Mouse (Mus musculus): Measurements from ENCODE around the gene Crip3. TPM values are rescaled to one million over a fixed set of nuclear protein-coding genes. Genes with fewer than 3 reads are reported as not detected.
A peak's percentile ranks its signal among the peaks of the same experiment; 100 is the strongest.

Gene Crip3
- not detected in 2 replicates for polyA plus RNA-seq (2015; fragmentation: Nextera tagmentation; extraction: Ambion mirVana)

GRCm38 (mm10) chr17:46428761-46429414 lies at the start of gene Crip3:
Crip3 (plus strand) TSS chr17:46428926.
- WGBS (ENCODE audit: insufficient replicate concordance), result 17% methylated on average over 18 of the region's 18 CpGs
- ATAC-seq (ENCODE audit: low read depth) (no peak), DNase-seq (no peak)
- H3K9ac ChIP-seq, result no peak within 1 kb of the TSS
- H3K27me3 ChIP-seq, result peaks cover 36% of the 10 kb centered on the region
- no peak within 1 kb of the TSS for H3K4me3 ChIP-seq (replicated peaks)
- peak within 1 kb of the TSS; percentile 38; the same call in 1 of the 2 replicates for H3K4me2 ChIP-seq
- no peaks in the 10 kb centered on the region for H3K36me3 ChIP-seq
- H3K27ac ChIP-seq, result no peak within 1 kb of the TSS
- H3K9me3 ChIP-seq (replicated peaks), result no peaks in the 10 kb centered on the region
- peaks cover 7% of the 10 kb centered on the region for H3K4me1 ChIP-seq (replicated peaks)

- peak; percentile 98 for ATAC-seq (ENCODE audit: low read depth)
- Histone ChIP-seq H3K4me2 (peak within 1 kb of the TSS; percentile 98), H3K27me3 (peaks cover 18% of the 10 kb centered on the region), H3K27ac (peak within 1 kb of the TSS; percentile 69), H3K9me3 (replicated peaks) (no peaks in the 10 kb centered on the region), H3K4me1 (replicated peaks) (peaks cover 27% of the 10 kb centered on the region), H3K36me3 (0 out of 2 replicates have a peak, but pooled peaks cover 6% of the 10 kb centered on the region), H3K4me3 (replicated peaks) (peak within 1 kb of the TSS; percentile 85), H3K9ac (peak within 1 kb of the TSS; percentile 91)
- WGBS (ENCODE audit: insufficient replicate concordance), result 1% methylated on average over 86 of the region's 105 CpGs
- DNase-seq, result peak; percentile 95
Measured at GRCm38 (mm10) chr17:46383294-46384060, 45.2 kb upstream of the Crip3 start, which contains the start of gene Zfp318. Zfp318 (plus strand) TSS chr17:46383731.

GRCm38 (mm10) chr17:46384061-46384801 lies 44.5 kb upstream of the Crip3 start:
- under 1% methylated on average over 70 of the region's 70 CpGs for WGBS (ENCODE audit: insufficient replicate concordance)
- ATAC-seq (ENCODE audit: low read depth) (no peak), DNase-seq (peak; percentile 9)
- Histone ChIP-seq H3K9ac (peak overlapping the region; percentile 91), H3K9me3 (replicated peaks) (no peaks in the 10 kb centered on the region), H3K27me3 (peaks cover 18% of the 10 kb centered on the region), H3K4me3 (replicated peaks) (peak overlapping the region; percentile 85), H3K36me3 (0 out of 2 replicates have a peak, but pooled peaks cover 9% of the 10 kb centered on the region), H3K27ac (peak overlapping the region; percentile 69), H3K4me1 (replicated peaks) (peaks cover 27% of the 10 kb centered on the region), H3K4me2 (peak overlapping the region; percentile 98)

GRCm38 (mm10) chr17:46388200-46388599 lies 40.5 kb upstream of the Crip3 start:
- Histone ChIP-seq H3K36me3 (peaks cover 18% of the 10 kb centered on the region; the same call in 1 of the 2 replicates), H3K27me3 (peaks cover 18% of the 10 kb centered on the region), H3K4me3 (replicated peaks) (no peak overlapping the region), H3K4me2 (no peak overlapping the region), H3K9me3 (replicated peaks) (no peaks in the 10 kb centered on the region), H3K4me1 (replicated peaks) (peaks cover 19% of the 10 kb centered on the region), H3K9ac (no peak overlapping the region), H3K27ac (no peak overlapping the region)
- ATAC-seq (ENCODE audit: low read depth) (no peak), DNase-seq (no peak)
- WGBS (ENCODE audit: insufficient replicate concordance), result 39% methylated on average over 3 of the region's 3 CpGs

- 49% methylated on average over 2 of the region's 2 CpGs for WGBS (ENCODE audit: insufficient replicate concordance)
- H3K4me3 ChIP-seq (replicated peaks), result no peak overlapping the region
- H3K36me3 ChIP-seq, result peaks cover 26% of the 10 kb centered on the region; the same call in 1 of the 2 replicates
- ATAC-seq (ENCODE audit: low read depth) (no peak), DNase-seq (peak; percentile 22)
- H3K9me3 ChIP-seq (replicated peaks), result no peaks in the 10 kb centered on the region
- 0 out of 2 replicates have a peak, but pooled peaks cover 3% of the 10 kb centered on the region for H3K4me1 ChIP-seq (replicated peaks)
- no peak overlapping the region for H3K4me2 ChIP-seq
- no peak overlapping the region for H3K9ac ChIP-seq
- H3K27me3 ChIP-seq, result no peaks in the 10 kb centered on the region
- no peak overlapping the region for H3K27ac ChIP-seq
Measured at GRCm38 (mm10) chr17:46393012-46393411, 35.7 kb upstream of the Crip3 start.

GRCm38 (mm10) chr17:46394631-46395030 lies 34.1 kb upstream of the Crip3 start:
- Histone ChIP-seq H3K4me1 (replicated peaks) (no peaks in the 10 kb centered on the region), H3K4me3 (replicated peaks) (no peak overlapping the region), H3K27me3 (no peaks in the 10 kb centered on the region), H3K36me3 (peaks cover 27% of the 10 kb centered on the region), H3K9me3 (replicated peaks) (no peaks in the 10 kb centered on the region), H3K4me2 (no peak overlapping the region), H3K9ac (no peak overlapping the region), H3K27ac (no peak overlapping the region)
- DNase-seq, result no peak
- ATAC-seq (ENCODE audit: low read depth), result no peak
- WGBS (ENCODE audit: insufficient replicate concordance), result 80% methylated on average over 1 of the region's 1 CpGs

GRCm38 (mm10) chr17:46408478-46408877 lies 20.2 kb upstream of the Crip3 start:
- Histone ChIP-seq H3K36me3 (peaks cover 38% of the 10 kb centered on the region; the same call in 1 of the 2 replicates), H3K9me3 (replicated peaks) (no peaks in the 10 kb centered on the region), H3K27me3 (no peaks in the 10 kb centered on the region), H3K4me1 (replicated peaks) (no peaks in the 10 kb centered on the region), H3K4me3 (replicated peaks) (no peak overlapping the region), H3K4me2 (no peak overlapping the region), H3K9ac (no peak overlapping the region), H3K27ac (no peak overlapping the region)
- no peak for DNase-seq
- 42% methylated on average over 3 of the region's 3 CpGs for WGBS (ENCODE audit: insufficient replicate concordance)
- ATAC-seq (ENCODE audit: low read depth), result no peak

- Histone ChIP-seq H3K4me2 (no peak overlapping the region), H3K36me3 (peaks cover 4% of the 10 kb centered on the region; the same call in 1 of the 2 replicates), H3K4me1 (replicated peaks) (no peaks in the 10 kb centered on the region), H3K27ac (no peak overlapping the region), H3K27me3 (no peaks in the 10 kb centered on the region), H3K9ac (no peak overlapping the region), H3K9me3 (replicated peaks) (no peaks in the 10 kb centered on the region), H3K4me3 (replicated peaks) (no peak overlapping the region)
- DNase-seq (no peak), ATAC-seq (ENCODE audit: low read depth) (no peak)
- WGBS (ENCODE audit: insufficient replicate concordance), result 75% methylated on average over 5 of the region's 5 CpGs
Measured at GRCm38 (mm10) chr17:46418628-46419027, 10.1 kb upstream of the Crip3 start.

GRCm38 (mm10) chr17:46419717-46420116 lies 9.0 kb upstream of the Crip3 start:
- Histone ChIP-seq H3K27ac (no peak overlapping the region), H3K27me3 (no peaks in the 10 kb centered on the region)

GRCm38 (mm10) chr17:46426496-46426895 lies 2.2 kb upstream of the Crip3 start:
- no peaks in the 10 kb centered on the region for H3K9me3 ChIP-seq (replicated peaks)
- no peak overlapping the region for H3K4me3 ChIP-seq (replicated peaks)
- H3K27ac ChIP-seq, result no peak overlapping the region
- DNase-seq (no peak), ATAC-seq (ENCODE audit: low read depth) (no peak)
- H3K9ac ChIP-seq, result no peak overlapping the region
- H3K27me3 ChIP-seq, result peaks cover 22% of the 10 kb centered on the region
- H3K4me1 ChIP-seq (replicated peaks), result peaks cover 3% of the 10 kb centered on the region; the same call in 1 of the 2 replicates
- no peaks in the 10 kb centered on the region for H3K36me3 ChIP-seq
- no peak overlapping the region for H3K4me2 ChIP-seq

More at GRCm38 (mm10) chr17:46419717-46420116, 9.0 kb upstream of the Crip3 start:
- Histone ChIP-seq H3K4me2 (no peak overlapping the region), H3K36me3 (no peaks in the 10 kb centered on the region), H3K9ac (no peak overlapping the region), H3K9me3 (replicated peaks) (no peaks in the 10 kb centered on the region), H3K4me1 (replicated peaks) (no peaks in the 10 kb centered on the region), H3K4me3 (replicated peaks) (no peak overlapping the region)
- DNase-seq, result no peak
- ATAC-seq (ENCODE audit: low read depth), result no peak

GRCm38 (mm10) chr17:46433627-46434026 lies 4.9 kb downstream of the Crip3 start:
- Histone ChIP-seq H3K9me3 (replicated peaks) (no peaks in the 10 kb centered on the region), H3K4me1 (replicated peaks) (peaks cover 8% of the 10 kb centered on the region), H3K27me3 (peaks cover 66% of the 10 kb centered on the region), H3K4me3 (replicated peaks) (no peak overlapping the region; the same call in 1 of the 2 replicates), H3K4me2 (peak overlapping the region; percentile 41), H3K9ac (no peak overlapping the region), H3K36me3 (no peaks in the 10 kb centered on the region), H3K27ac (no peak overlapping the region)
- ATAC-seq (ENCODE audit: low read depth), result peak; percentile 39
- DNase-seq, result no peak
- WGBS (ENCODE audit: insufficient replicate concordance), result 11% methylated on average over 17 of the region's 17 CpGs
